Mouse (Mus musculus) regulatory T cell (primary cell): Measurements from ENCODE around the gene Pknox2.

ENCODE experiments used
- in situ Hi-C: fragments of 300-600 bp; cut with MboI, MseI; formaldehyde crosslinking; loops from one replicate; pipeline ENCODE4 v1.15.1; 2025; ENCODE audit warnings: high pct_unique_total_duplicates

Gene Pknox2

DNA sequence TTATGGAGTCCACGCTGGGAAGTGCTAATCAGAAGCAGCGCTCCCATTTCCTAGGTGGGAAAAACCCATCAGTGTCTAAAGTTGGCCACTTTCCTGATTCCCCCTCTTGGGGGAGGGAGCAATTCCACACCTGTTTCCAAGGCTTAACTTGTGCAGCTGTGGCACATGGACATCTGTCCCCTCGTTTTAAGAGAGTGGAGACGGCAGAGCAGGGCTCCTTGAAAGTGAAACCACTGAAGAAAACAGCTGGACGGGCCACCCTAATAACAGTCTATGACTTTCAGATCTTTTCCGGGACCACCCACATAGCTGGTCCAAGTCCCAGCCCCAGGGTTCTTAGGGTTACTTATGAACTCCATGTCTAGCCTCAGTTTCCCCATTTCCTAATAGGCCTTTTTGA, 94.2 kb downstream of the Pknox2 start:
- in situ Hi-C loops: no loop called here

DNA sequence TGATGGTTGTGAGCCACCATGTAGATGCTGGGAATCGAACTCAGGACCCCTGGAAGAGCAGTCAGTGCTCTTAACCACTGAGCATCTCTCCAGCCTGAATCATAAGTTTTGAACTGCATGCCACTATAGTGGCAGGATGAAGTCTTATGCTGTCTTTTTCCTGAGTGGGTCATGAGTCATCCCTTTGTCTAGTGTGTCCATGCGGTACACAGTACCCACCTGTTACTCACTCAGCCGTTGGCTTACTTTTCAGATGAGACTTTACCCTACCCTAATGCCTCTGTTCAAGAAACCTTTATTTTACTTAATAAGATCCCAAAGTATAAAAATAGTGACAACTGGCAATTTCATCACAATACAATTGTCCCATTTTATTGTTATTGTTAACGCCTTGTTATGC, 95.5 kb downstream of the Pknox2 start:
- in situ Hi-C loops: no loop called here

DNA sequence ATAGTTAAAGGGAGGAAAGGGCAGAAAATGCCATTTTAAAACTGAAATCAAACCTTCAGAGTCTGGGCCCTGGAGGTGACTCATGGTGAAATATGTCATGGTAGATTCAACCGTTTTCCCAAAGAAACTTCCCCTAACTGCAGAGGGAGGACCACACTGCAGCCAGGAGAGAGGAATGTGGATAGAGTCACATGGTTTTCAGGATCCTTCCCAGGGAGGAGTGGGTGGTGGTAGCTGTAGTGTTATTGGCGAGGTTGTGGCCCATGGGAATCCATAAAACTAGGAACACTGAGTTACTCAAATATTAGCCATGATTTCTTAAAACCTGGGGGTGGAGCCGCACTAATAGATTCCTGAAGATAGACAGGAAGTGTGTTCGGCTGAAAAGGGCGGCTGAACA, 99.7 kb downstream of the Pknox2 start:
- in situ Hi-C loops: no loop called here

DNA sequence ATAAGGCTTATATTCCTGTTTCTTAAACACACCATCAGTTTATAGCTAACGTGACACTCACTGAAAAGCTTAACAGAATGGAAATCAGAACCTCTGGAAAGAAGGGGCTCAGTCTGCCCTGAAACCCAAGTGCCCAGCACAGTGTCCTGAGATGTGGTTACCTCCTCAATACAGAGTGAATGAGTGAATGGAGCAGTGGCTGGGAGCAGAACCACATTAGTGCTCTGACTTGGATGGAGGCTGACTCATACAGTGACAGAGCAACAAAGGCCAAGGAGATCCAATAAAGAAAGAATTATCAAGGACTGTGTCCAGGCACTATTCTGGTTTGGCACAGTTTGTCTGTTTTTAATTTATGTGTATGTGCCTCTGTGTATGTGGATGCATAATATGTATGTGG, 101.3 kb downstream of the Pknox2 start:
- in situ Hi-C loops: no loop called here

DNA sequence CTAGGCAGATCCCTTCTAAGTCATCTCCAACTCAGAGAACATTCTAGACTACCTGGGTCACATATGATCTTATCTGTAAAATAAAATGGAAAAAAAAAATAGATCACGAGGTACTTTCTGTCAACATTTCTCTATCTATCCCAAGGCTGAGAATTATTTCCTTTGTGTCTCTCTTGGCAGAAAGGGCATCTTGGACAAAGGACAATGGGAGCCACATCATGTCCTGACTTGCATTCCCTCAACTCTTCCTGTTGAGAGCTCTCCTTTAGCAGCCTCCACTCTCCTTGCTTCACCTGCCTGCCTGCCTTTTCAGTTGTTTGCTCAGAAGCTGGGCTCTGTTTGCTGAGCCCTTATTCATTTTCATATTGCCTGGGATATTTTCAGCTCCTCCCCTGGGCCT, 103.0 kb downstream of the Pknox2 start:
- in situ Hi-C loops: no loop called here

DNA sequence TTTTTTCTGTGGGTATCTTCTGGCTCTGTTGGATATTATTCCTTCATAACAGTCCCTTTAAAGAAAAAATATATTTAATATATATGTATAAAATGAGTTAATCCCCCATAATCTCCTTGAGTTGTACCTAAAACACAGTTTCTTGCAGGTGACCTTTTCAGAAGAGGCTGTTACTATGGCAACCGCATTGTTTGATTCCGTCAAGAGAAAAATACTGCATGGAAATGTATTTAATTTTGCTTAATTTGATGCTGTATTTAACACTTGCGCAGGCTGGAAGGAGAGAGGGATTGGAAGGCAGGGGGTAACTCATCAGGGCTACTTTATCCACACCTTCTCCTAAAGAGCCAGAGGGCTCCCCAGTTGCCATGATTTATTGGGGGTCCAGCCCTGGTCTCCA, 108.3 kb downstream of the Pknox2 start:
- in situ Hi-C loops: loop anchor here (5.0 kb wide), 1 partner anchor 188 kb away; no protein-coding TSS in a partner anchor

DNA sequence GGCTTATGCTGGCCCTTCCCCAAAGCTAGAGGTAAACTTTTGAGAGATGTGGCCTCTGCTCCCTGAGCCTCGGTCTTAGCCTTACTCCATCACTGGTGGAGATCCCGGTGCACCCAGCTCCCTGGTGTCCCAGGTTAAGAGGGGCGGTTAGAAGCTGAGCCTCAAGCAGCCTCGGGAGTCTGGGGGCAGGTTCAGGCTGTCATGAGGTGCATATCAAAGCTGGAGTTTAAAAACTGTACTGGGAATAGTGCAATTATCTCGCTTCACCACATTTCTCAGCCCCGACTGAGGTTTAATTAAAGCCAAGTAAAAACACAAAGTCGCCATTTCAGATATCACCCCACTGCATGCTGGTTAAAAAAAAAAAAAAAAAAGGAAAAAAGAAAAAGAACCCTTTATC, 108.8 kb downstream of the Pknox2 start:
- in situ Hi-C loops: loop anchor here (5.0 kb wide), 1 partner anchor 189 kb away; no protein-coding TSS in a partner anchor

DNA sequence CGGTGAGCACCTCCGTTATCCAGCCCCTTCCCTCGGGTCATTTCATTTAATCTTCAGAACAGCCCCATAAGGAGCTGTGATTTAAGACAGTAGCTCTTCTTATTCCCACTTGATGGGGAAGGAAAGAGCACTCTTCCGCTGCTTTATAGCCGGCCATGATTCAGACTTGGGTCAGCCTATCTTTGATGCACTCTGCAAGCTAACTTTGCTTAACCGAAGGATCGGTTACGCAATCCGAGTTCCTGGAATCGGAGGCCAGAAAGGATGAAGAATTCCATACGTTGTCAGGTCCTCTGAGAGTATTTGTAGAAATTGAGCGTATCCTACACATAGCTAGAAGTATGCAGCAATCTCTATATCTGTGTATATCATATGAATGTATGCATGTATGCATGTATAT, 109.8 kb downstream of the Pknox2 start:
- in situ Hi-C loops: loop anchor here (5.0 kb wide), 1 partner anchor 190 kb away; no protein-coding TSS in a partner anchor

DNA sequence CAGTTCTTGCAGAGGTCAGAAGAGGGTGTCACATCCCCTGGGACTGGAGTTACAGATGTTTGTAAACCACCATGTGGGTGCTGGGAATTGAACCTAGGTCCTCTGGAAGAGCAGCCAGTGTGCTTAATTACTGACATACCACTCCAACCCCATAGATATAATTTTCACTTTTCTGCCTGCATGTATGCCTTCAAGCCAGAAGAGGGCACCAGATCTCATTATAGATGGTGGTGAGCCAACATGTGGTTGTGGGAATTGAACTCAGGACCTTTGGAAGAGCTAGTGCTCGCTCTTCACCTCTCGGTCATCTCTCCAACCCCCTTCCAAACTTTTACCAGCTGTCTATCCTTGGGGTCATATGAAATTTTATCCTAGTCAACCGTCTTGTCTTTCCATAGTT, 112.0 kb downstream of the Pknox2 start:
- in situ Hi-C loops: loop anchor here (5.0 kb wide), 1 partner anchor 192 kb away; no protein-coding TSS in a partner anchor

DNA sequence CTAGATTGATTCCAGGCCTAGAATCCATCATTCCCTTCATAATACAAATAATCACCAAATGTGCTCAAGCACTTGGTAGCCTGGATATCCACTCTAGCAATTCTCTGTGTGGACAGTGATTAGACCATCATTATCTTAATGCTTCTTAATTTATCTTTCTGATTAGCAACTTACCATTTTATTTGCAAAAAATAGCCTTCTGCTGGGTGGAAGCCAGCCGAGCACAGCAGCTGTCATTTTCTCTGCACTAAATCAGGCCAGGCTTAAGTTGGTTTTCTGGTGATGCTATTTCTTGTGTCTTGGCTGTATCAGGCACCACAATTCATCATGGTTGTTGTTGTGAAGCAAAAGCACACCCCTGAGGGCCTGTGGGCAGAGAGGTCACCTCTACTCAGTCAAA, 112.9 kb downstream of the Pknox2 start:
- in situ Hi-C loops: no loop called here

DNA sequence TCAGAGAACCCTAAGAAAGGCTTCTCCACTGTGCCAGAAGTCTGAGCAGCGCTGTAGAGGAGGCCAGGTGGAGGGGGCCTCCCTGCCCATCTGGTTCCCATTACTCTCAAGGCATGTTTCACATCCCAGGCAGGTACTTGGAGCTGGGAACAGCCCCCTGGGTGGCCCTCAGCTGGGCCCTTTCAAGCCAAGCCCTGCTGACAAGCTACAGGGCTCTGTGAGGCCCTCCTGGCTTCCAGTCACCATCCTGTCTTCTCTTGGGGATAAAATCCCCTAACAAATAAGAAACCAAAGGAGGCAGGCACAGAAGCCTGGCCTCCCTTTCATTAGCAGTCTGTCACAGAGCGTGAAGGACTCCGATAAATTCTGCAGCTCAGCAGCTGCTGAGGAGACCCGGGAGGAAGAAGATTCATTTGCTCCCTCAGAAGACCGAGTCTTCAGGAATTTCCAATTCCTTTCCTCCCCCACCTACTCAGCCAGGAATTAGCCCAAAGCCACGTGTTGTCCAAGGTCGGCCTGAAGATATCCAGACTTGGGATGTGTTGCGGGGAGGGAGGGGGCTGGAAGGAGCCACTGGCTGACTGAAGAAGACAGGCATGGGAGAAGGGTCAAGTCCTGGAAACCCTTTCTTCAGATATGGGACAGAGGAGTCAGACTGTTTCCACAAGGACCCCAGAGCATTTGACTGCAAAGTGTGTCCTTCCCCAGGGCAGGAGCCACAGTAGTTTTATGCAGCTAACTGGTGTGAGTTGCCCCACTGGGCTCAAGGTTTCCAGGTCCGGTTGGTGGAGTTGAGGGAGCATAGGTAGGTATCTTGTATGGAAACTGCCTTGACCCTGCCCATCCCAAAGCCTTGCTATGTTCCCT, 116.6 kb downstream of the Pknox2 start:
- in situ Hi-C loops: no loop called here

DNA sequence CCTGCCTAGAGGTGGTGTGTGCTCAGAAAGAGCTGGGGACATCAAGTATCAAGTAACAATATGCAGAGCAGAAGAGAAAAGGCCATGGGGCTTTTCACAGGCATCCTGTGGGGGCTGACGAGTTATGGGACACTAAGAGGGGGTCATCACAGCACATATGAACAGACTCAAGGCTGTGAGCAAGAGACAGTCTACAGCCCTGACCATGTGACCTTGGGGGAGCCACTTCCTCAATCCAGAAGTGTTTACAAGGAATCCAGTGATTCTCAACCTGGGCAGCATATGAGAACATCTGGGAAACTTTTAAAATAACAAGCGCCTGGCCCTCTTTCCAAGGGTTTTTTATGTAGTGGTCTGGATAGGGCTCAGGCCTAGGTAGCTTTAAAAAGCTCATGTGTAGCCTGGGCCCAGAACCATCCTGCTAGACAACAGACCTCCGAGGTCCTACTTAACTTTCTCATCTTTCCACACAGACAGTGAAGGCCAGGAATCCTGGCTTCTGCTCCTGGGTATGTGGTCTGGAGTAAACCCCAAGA, 117.3 kb downstream of the Pknox2 start:
- in situ Hi-C loops: no loop called here

DNA sequence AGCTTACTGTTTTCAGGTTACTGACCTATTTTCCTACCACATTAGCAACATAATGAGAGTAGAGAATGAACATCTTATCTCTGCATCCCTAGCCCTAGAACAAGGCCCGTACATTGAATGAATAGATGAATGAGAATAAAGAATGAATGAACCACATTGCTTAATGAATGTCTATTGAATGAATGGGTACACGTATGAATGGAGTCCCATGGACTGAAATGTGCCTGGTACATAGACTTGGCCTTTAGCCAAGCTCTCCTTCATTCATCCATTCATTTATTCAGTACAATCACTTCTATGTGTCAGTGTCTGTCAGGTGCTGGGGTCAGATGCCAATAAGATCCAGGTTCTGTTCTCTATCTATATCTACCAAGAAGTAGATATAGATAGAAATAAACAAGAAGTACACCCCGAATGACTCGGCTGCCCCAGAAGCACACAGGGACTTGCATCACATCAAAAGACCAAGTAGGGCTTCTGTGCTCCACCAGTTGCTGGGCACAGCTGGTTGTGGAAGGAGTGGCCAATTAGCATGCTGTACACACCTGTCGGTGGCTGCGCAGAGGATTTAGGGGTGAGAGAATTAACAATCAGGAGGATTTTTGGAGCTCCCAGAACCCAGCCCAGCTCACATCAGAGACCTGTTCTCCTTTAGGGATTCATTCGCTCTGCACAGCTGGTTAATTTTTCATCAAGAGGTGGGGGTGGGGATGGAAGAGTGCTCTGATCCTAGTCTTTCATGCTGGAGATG, 119.2 kb downstream of the Pknox2 start:
- in situ Hi-C loops: no loop called here

DNA sequence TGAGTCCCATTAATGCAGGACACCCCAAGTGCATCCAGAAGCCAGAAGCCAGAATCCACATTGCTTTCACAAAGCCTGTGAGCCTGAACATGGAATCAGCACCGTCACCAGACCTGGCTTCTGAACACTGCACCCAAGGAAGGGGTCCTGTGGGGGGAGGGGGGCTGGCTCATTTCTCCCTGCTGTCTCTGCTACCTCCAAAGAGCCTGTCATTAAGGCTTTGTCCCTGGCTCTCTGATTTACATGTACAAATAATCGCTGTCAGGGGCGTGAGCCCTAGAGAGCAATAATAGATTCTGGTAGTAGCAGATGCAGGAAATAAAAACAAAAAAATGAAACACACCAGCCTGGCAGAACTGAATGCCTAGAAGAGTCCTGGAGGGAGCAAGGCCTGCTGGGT, 121.3 kb downstream of the Pknox2 start:
- in situ Hi-C loops: no loop called here

DNA sequence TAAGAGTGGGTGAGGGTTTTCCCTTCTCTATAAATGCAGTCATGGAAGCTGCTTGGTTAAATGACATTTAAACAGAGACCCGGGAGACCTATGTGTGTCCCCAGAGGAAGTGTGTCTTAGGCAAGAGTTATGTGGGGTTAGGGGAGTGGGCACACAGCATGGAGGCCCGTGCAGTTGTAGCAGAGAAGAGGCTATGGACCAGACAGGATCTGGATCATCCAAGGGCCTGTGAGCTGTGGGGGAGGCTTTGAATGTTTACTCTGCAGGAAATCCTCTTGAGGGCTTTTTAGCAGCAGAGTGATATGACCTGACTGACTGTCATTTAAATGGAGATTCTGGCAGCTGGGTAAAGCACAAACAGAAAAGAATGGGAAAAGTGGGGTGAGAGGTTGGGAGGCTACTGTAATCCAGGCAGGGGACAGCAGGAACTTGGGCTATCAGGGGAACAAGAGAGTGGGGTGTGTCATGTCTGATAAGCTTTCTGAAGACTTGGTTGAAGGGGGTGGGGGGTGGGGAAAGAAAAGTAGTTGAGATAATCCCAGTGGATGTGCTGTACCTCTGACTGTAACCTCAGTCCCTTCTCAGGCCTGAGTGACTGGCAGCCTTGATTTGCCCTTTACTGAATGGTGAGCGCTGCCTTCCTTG, 125.5 kb downstream of the Pknox2 start:
- in situ Hi-C loops: no loop called here

DNA sequence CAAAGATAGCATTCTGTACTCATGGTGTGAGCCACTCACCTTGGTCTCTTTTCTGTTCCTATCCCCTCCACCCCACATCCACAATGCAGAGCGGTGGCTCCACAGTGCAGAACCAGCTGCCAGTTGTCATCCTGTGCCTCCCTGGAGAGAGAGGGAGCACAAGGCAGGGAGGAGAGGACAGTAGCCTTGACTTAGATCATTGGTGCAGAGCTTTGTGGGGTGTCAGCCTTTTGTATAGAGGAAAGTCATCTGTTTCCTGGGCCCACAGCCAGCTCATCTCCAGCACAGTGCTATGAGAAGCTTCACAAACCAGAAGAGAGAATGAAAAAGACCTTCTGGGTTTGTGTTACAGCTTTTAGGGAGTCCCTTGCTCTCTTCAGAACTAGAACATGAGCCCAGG, 129.1 kb downstream of the Pknox2 start:
- in situ Hi-C loops: no loop called here

DNA sequence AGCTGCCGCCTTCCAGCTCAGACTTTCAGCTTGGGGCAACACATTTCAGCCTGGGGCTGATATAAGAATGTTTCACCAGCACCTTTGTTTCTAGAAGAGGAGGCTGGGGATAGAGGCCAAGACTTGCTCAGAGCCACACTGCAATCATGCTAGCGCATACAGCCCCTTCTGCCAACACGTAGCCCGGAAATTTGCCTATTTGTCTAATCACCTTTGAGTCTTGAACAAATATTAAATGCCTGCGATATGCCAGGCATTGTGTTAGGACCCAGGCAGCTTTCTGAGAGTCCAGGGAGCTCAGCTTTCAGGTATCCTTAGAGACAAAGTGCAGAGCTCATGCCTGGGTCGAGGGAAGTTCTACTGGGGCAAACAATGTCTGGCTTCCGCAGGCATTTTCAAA, 130.0 kb downstream of the Pknox2 start:
- in situ Hi-C loops: no loop called here

DNA sequence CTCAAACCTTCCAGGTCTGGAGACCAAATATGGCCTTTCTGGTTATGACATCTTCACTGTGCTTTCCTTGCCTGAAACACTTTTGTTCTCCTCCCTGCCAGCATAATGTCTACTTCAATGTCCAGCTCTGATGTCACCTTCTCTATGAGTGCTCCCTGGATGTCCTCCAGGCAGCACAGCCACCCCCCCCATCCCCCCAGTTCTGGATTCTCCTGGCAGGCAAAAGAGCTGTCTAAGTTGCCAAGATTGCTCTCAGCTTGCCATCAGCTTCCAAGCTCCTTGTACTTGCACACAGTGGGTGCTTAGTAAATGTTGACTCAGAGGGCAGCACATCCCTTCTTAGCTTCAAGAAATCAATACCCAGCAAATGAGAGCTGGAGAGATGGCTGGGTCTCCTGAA, 131.0 kb downstream of the Pknox2 start:
- in situ Hi-C loops: no loop called here

DNA sequence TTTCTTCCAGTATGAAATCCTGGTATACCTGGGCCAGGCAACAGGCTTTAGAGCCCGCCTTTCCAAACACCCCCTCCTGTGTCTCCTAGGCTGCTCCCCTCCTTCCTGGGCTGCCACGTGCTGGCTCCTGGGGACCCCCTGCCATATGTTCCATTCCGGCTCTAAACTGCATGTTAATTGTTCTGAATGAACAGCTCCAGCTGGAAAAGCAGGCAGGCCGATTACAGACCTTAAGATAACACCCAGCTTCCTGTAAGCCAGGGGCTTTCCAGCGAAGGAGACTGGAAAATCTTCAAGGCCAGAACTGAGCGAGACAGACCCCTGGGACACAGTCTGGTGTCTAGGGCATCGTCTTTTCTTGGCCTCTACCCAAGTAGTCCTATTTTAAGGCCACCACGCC, 133.6 kb downstream of the Pknox2 start:
- in situ Hi-C loops: no loop called here

DNA sequence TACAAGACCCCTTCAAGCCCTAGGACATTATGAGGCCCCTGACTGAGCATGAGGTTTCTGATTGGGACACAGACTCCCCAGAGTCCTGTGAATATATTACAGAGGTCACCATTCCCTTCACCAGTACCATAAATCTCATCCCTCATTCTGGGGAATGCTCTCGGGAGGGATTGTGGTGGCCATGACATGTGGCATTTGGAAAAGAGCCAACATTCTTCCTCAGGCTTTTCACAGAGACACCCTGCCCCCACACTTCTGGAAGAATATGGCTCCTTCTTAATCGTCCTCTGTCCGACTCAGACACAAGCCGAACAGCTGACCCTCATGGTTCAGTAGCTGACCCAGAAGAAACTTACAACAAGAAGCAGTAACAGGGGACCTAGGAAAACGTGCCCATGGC, 139.1 kb downstream of the Pknox2 start:
- in situ Hi-C loops: no loop called here

DNA sequence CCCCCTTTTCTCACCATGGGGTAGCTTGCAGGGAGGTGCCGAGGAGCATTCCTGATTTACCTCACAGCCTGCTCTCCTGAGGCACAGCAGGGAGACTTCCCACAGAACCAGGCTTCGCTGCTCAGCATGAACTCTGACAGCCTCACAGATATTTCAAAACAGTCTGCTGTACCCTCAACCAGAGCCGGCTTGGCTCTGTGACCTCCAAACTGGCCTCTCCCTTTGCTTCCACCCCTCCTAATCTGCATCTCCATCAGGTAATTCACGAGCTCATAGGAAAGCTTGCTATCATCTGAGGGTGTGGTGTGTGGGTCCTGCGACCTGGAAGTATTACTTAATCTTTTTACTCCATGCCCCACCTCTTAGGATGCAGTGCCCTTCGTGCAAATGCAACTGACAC, 142.5 kb downstream of the Pknox2 start:
- in situ Hi-C loops: no loop called here

DNA sequence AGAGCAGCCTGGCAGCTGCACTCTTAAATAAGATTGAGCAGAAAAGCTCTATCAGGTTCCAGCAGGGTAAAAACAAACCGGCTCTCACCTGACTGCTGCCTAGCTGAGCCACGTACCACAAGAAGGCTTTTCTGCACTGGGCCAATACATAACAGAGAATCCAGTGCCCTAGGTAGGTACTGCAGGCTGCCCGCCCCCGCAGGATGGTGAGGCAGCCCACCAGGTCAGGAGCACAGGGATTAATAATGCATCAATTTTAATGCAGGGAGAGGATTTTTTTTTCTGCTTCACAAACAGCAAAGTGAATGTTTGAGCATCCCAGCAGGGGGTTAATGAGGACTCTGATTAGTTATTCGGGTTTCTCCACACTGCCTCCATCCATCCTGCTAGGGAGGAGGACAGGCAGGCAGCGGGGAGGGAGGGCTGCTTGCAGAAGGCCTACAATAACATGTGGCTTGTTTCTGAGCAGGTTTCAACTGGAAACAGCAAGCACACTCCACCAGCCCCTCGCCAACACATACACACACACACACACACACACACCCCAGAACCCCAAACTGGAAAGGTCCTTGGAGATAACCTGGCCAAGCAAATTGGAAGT, 145.2 kb downstream of the Pknox2 start:
- in situ Hi-C loops: no loop called here
